Mouse (Mus musculus): ENCODE measurements at regions not wholly inside any gene's neighbourhood (a gene's known extent, or its start where the extent isn't known, plus 50 kb on each side); places are given as distances from the start of the nearest gene placed in this dataset.

- DNase-seq (ENCODE audit: low read depth, low spot score) = no peak
Observed at GRCm38 (mm10) chr8:23314275-23315123, 903.3 kb downstream of the Mrps31 start.

GRCm38 (mm10) chr8:23319556-23319955 is 908.4 kb downstream of the Mrps31 start:
- DNase-seq (ENCODE audit: low read depth, low spot score) = no peak

- no peak for DNase-seq (ENCODE audit: low read depth, low spot score)
Observed at GRCm38 (mm10) chr8:23321166-23321565, 910.0 kb downstream of the Mrps31 start.

- DNase-seq (ENCODE audit: low read depth, low spot score) = no peak
Observed at GRCm38 (mm10) chr8:23327283-23327682, 916.1 kb downstream of the Mrps31 start.

GRCm38 (mm10) chr8:23344161-23344560 is 933.0 kb downstream of the Mrps31 start:
- DNase-seq (ENCODE audit: low read depth, low spot score) = peak; percentile 73

GRCm38 (mm10) chr8:23351367-23351930 is 940.3 kb downstream of the Mrps31 start:
- DNase-seq (ENCODE audit: low read depth, low spot score) = no peak

GRCm38 (mm10) chr8:23352259-23353106 is 941.3 kb downstream of the Mrps31 start:
- peak; percentile 27 for DNase-seq (ENCODE audit: low read depth, low spot score)

GRCm38 (mm10) chr8:23360061-23360622 is 949.0 kb downstream of the Mrps31 start:
- DNase-seq (ENCODE audit: low read depth, low spot score) = no peak

GRCm38 (mm10) chr8:23360850-23361274 is 949.7 kb downstream of the Mrps31 start:
- peak; percentile 40 for DNase-seq (ENCODE audit: low read depth, low spot score)

Data from mesoderm, embryonic 11.5 days (tissue).